Mouse (Mus musculus) C2C12 (cell line): Measurements from ENCODE around the gene B4galt1.

Experiments
- CTCF ChIP-seq: IDR thresholded peaks from one replicate; pipeline ENCODE4 v1.5.1; 2011; ENCODE audit not compliant: control insufficient read depth, insufficient read depth, insufficient read length
- MAX ChIP-seq: IDR thresholded peaks from one replicate; pipeline ENCODE4 v1.6.1; 2011; ENCODE audit warnings: mild to moderate bottlenecking, control low read depth
- MYOD1 ChIP-seq: IDR thresholded peaks from one replicate; pipeline ENCODE4 v1.6.1; 2011; ENCODE audit warnings: low read depth; ENCODE audit not compliant: control insufficient read depth, insufficient read length
- MYOG ChIP-seq: IDR thresholded peaks from one replicate; pipeline ENCODE4 v1.6.1; 2011; ENCODE audit not compliant: control insufficient read depth, insufficient read length; ENCODE audit errors: extremely low read depth
- USF1 ChIP-seq: IDR thresholded peaks from one replicate; pipeline ENCODE4 v1.6.1; 2011; ENCODE audit warnings: low read depth, mild to moderate bottlenecking, control low read depth, moderate library complexity

- TF ChIP-seq CTCF (no peak), MYOG (no peak), MYOD1 (no peak), USF1 (no peak), MAX (no peak)
These were observed 1.5 kb downstream of the B4galt1 start for GRCm38 (mm10) chr4:40852249-40852781.
